Mouse (Mus musculus): ENCODE measurements at regions not wholly inside any gene's neighbourhood (a gene's known extent, or its start where the extent isn't known, plus 50 kb on each side); places are given as distances from the start of the nearest gene placed in this dataset.

GRCm38 (mm10) chr16:21274012-21274528 is 69.5 kb downstream of the Ephb3 start:
- DNase-seq (ENCODE audit: low read depth) = no peak

GRCm38 (mm10) chr16:21277789-21278342 is 73.3 kb downstream of the Ephb3 start:
- DNase-seq (ENCODE audit: low read depth) = no peak

DNA sequence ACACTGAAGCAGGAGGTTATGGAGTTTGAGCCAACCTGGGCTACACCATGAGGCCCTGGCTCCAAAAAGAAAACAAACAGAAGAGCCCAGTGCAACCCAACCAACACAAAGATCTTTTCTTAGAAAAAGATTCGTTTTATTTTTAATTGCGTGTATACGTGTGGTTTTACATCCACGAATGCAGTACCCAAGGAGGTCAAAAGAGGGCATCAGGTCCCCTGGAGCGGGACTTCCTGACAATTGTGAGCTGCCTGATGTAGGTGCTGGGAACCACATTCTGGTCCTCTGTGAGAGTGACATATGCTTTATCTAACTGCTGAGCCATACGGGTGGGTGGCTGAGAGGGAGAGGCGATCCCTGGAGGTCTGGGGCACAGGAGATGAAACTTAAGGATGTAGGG is 73.8 kb downstream of the Ephb3 start:
- DNase-seq (ENCODE audit: low read depth) = no peak

GRCm38 (mm10) chr16:21280200-21280627 is 75.7 kb downstream of the Ephb3 start:
- no peak for DNase-seq (ENCODE audit: low read depth)

GRCm38 (mm10) chr16:21281958-21282730 is 77.6 kb downstream of the Ephb3 start:
- DNase-seq (ENCODE audit: low read depth) = no peak

DNA sequence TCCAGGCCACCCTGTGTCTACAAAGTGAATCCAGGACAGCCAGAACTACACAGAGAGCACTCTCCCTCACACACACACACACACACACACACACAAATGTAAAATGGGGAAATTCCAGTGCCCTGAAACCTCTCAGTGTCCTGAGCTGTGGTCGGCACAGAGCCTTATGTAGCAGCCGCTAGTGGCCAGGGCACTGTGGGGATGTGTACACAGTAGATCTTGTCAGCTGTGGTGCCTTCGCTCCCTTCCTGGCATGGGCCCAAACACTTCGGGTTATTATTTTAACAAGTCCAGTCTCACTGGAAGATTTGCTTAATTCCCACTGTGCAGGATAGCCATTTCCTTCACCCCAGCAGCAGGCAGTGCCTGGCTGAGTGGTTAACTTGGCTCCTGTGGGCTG is 81.5 kb downstream of the Ephb3 start:
- no peak for DNase-seq (ENCODE audit: low read depth)

- DNase-seq (ENCODE audit: low read depth) = no peak
These were observed 85.0 kb downstream of the Ephb3 start for GRCm38 (mm10) chr16:21289528-21289927.

GRCm38 (mm10) chr16:21293010-21293409 is 88.5 kb downstream of the Ephb3 start:
- no peak for DNase-seq (ENCODE audit: low read depth)

DNA sequence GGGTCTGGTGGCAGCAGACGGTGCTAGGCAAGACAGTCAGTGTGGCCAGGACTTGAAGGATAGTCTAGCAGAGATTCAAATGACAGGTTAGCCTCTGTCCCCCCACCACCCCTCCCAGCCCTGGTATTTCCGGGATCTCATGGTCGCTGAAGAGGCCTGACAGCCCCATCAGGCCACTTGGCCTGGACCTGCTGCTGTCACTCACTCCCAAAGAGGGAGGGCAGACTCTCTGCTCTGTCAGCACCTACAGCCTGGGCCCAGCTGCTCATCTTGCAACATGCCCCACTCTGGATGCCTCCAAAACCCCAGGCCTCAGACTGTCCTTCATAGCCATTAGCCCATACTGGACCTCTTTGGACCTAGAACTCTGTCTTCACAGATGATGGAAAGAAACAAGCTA is 89.0 kb downstream of the Ephb3 start:
- no peak for DNase-seq (ENCODE audit: low read depth)

GRCm38 (mm10) chr16:21294677-21295411 is 90.3 kb downstream of the Ephb3 start:
- DNase-seq (ENCODE audit: low read depth) = no peak

GRCm38 (mm10) chr16:21295956-21296733 is 91.6 kb downstream of the Ephb3 start:
- DNase-seq (ENCODE audit: low read depth) = no peak

- no peak for DNase-seq (ENCODE audit: low read depth)
These were observed 92.2 kb downstream of the Ephb3 start for GRCm38 (mm10) chr16:21296786-21297185.

DNA sequence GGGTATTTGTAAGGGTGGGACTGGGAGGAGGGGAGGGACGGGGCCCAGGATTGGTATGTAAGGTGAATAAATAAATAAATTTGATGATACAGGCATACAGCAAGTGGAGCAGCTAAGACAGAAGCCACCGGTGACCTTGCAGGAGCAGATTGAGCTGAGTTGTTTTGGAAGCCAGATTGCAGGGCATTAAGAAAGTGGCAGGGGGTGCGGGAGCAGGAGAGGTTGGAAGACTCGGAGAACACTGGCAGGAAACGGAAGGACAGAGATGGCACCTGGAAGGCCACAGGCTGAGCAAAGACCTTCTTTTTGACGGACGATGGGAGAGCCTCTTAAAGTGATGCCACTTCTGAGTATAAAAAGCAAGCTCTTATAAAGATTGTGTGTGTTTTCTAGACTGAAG is 94.3 kb downstream of the Ephb3 start:
- DNase-seq (ENCODE audit: low read depth) = no peak

DNA sequence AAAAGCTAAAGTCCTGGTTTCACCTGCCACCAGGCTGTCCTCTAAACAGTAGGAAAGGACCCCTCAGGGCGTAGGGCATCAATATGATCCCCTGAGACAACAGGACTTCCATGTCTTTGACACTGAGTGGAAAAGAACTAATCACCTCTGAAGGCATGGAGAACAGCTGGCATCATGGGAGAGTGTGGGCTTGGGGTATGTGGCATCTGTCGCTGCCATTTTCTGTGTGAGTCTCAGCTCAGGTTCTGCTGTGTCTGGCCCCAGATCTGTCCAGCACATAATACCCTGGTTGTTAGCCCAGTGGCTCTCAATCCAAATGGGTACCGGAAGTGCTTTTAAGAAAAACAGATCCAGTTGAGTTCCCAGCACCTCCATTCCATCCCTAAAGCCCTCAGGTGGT is 101.3 kb downstream of the Ephb3 start:
- DNase-seq (ENCODE audit: low read depth) = no peak

DNA sequence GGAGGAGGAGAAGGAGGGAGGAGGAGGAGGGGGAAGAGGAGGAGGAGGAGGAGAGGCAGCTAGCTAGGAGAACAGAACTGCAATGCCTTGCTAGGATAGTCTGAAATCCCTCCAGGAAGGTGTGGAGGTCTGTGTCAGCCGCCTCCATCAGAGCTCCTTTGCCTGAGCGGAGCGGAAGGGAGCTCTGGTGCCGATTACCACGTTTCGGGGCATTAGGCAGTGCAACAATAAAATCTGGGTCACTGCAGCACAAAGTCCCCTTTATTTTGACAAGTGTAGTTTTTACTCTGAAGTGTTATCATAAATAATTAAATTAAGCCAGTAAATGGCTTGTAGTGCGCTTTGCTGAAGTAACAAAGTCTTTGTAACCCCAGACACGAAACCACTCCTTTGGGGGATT is 104.0 kb downstream of the Ephb3 start:
- no peak for DNase-seq (ENCODE audit: low read depth)

- peak; percentile 75 for DNase-seq (ENCODE audit: low read depth)
These were observed 106.4 kb downstream of the Ephb3 start for GRCm38 (mm10) chr16:21310636-21311615.

DNA sequence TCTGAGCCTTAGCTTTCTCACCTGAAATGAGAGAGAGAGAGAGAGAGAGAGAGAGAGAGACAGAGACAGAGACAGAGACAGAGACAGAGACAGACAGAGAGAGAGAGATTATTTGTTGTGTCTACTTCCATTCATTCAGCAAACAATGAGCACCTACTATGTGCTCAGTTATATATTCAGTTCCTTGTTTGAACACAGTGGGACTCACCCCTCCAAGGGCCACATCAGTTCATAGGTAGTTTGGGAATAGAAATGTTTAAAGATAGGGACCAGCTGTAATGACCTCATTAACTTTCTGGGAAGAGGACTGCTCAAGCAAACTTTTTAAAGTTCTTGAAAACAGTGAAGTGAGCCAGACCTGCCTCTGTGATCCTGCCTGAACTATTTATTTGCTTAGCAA is 107.2 kb downstream of the Ephb3 start:
- no peak for DNase-seq (ENCODE audit: low read depth)

- DNase-seq (ENCODE audit: low read depth) = peak; percentile 62
These were observed 107.2 kb upstream of the Vps8 start for GRCm38 (mm10) chr16:21315751-21316151.

DNA sequence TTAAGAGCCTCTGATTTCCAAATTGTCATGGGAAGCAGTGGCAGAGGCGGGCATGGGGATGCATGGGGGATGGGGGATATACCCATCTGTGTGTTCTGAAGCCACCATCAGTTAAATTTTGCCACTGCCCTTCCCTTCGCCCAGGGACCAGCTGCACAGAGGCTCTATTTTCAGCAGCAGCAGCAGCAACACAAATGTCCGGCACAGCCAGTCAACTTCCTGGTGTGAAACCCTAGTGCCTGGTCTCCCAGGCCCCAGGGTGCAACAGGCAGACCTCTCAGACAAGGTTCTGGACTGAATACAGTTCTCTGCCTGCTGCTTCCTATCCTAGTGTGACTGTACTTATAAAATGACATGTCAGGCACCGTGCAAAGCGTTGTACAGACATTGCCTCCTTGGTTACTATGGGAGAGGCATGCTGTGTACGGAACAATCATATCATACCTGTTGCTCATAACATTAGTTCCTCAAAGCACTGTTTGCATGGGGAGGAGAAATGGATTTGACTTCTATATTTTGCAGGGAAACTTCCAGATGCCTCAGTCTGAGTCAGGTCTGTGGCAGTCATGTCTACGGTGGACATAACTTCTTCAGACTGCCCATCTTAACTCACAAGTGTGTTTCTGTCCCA is 104.8 kb upstream of the Vps8 start:
- no peak for DNase-seq (ENCODE audit: low read depth)

DNA sequence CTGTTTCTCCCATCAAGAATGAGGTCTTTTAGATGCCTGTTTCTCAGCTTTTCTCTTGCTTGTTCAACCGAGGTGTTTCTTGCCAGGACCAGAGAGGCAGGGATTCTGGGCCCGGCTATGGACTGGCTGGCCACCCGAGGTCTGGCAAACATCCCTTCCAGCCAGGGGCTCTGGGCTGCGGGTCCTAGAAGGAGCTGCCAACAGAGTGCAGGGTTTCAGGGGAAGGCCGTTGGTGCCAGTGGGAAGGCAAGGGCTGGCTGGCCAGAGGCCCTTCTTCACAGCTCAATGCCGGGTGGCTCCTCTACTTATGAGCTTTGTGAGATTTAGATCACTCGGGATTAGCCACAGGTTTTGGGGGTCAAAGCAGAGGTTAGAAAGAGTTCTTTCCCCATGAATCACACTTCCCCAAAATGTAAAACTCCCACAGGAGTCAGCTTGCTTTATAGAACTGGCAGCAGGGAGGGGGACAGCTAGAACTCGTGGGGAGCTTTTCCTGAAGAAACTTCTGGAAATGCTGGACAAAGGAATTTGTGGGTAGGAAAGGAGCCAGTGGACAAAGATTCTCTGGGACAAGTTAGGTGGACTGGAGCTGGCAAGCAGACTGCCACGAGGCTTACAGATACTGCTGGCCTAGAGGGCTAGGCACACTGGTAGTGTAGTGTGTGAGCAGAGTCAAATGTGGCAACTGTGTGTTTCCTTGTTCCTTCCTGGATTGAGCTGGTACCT is 104.1 kb upstream of the Vps8 start:
- DNase-seq (ENCODE audit: low read depth) = peak; percentile 95
